Mouse (Mus musculus): ENCODE results near the gene Coq10a. TPM values are rescaled to one million over a fixed set of nuclear protein-coding genes. Genes with fewer than 3 reads are reported as not detected.
"Not testable (repeated sequence)": the region's sequence is repeated elsewhere in the genome, so short reads cannot be mapped to it uniquely, and the experiment has no call there.

Gene Coq10a
- polyA plus RNA-seq, 1 experiment from 2014 or later = 13.0 TPM

DNA sequence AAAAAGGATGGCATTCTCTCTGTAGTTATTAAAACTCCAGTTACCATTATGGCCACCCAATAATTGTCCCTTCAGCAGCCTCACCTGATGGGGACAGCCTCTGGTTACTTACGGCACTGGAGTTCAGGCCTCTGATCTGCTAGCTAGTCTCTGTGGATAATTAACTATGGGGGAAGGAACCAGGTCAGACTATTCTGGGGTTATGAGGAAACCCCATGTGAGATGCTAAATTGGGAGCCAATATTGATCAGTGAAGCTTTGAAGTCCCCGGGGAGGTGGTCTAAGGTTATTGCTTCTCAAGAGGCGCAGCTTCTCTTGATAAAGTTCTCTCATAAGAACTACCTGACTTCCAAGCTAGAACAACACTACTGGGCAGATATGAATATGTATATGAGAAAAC is 32.6 kb downstream of the Coq10a start:
- Histone ChIP-seq H3K27ac (ENCODE audit: low read length) (no peak overlapping the region), H3K4me1 (ENCODE audit: control insufficient read depth, insufficient read depth, low read length) (peaks cover 14% of the 10 kb centered on the region), H3K4me2 (replicated peaks; ENCODE audit: low read depth, low read length) (no peak overlapping the region), H3K9ac (replicated peaks; ENCODE audit: low read depth, low read length) (no peak overlapping the region), H3K4me3 (ENCODE audit: low read depth, low read length) (no peak overlapping the region), H3K36me3 (ENCODE audit: control insufficient read depth, insufficient read depth, low read length) (no peaks in the 10 kb centered on the region), H3K27me3 (ENCODE audit: control insufficient read depth, insufficient read depth, low read length) (no peaks in the 10 kb centered on the region), H3K9me3 (ENCODE audit: control insufficient read depth, low read depth, low read length) (no peaks in the 10 kb centered on the region)
- WGBS = 94% methylated on average over 3 of the region's 3 CpGs
- ATAC-seq (ENCODE audit: insufficient number of reproducible peaks, insufficient read depth, low FRiP score, low read depth) = no peak

DNA sequence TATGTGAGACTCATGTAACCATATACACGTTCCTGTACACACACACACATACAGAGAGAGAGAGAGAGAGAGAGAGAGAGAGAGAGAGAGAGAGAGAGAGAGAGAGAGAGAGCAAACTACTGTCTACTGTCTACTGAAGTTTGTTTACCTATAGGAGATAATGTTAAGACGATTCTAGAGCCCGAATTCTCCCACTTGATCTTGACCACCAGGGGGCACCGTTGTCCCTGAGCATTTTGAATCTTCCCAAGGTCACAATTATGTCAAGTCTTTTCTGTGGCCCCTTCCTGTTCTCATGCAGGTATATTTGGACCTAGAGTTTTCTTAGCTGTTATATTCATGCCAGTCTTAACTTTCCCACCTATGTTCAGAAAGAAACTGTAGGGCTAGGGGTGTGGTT is 33.2 kb downstream of the Coq10a start:
- no peak for ATAC-seq (ENCODE audit: insufficient number of reproducible peaks, insufficient read depth, low FRiP score, low read depth)
- WGBS = under 1% methylated on average over 4 of the region's 4 CpGs
- Histone ChIP-seq H3K4me2 (replicated peaks; ENCODE audit: low read depth, low read length) (no peak overlapping the region), H3K27me3 (ENCODE audit: control insufficient read depth, insufficient read depth, low read length) (no peaks in the 10 kb centered on the region), H3K9ac (replicated peaks; ENCODE audit: low read depth, low read length) (no peak overlapping the region), H3K4me3 (ENCODE audit: low read depth, low read length) (no peak overlapping the region), H3K27ac (ENCODE audit: low read length) (no peak overlapping the region), H3K9me3 (ENCODE audit: control insufficient read depth, low read depth, low read length) (no peaks in the 10 kb centered on the region), H3K4me1 (ENCODE audit: control insufficient read depth, insufficient read depth, low read length) (peaks cover 14% of the 10 kb centered on the region), H3K36me3 (ENCODE audit: control insufficient read depth, insufficient read depth, low read length) (no peaks in the 10 kb centered on the region)

DNA sequence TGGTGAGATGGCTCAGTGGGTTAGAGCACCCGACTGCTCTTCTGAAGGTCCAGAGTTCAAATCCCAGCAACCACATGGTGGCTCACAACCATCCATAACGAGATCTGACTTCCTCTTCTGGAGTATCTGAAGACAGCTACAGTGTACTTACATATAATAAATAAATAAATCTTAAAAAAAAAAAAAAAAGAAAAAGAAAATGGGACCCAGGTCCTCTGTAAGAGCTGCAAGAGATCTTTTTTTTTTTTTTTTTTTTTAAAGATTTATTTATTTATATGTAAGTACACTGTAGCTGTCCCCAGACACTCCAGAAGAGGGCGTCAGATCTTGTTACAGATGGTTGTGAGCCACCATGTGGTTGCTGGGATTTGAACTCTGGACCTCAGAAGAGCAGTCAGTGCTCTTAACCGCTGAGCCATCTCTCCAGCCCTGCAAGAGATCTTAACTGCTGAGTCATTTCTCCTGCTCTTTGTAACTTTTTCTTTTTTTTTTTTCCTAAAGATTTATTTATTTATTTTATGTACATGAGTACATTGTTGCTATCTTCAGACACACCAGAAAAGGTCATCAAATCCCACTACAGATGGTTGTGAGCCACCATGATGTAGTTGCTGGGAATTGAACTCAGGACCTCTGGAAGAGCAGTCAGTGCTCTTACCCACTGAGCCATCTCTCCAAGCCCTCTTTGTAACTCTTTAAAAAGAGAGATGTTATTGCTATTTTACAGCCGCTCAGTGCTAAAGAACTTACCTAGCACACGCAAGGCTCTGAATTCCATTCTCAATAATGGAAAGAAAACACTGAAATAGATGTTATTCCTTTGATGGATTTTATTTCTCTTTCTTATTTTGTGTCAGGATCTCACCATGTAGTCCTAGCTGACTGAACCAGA is 36.2 kb downstream of the Coq10a start:
- H3K36me3 ChIP-seq (ENCODE audit: control insufficient read depth, insufficient read depth, low read length); ATAC-seq (ENCODE audit: insufficient number of reproducible peaks, insufficient read depth, low FRiP score, low read depth): not testable (repeated sequence)

DNA sequence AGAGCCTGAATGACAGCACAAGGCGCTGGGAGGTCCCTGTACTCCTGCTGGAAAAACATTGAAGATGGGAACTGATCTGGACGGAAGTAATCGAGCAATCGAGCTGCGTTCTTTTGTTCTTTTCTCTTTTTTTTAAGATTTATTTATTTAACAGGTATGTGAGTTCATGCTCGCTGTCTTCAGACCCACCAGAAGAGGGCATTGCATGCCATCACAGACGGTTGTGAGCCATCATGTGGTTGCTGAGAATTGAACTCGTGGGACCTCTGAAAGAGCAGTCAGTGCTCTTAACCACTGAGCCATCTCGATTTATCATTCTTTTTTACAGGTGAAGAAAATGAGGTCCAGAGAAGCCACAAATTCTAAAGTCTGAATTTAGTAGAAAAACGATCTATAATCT is 41.2 kb downstream of the Coq10a start:
- peaks cover 8% of the 10 kb centered on the region; the same call in 1 of the 2 replicates for H3K4me1 ChIP-seq (ENCODE audit: control insufficient read depth, insufficient read depth, low read length)
- no peaks in the 10 kb centered on the region for H3K9me3 ChIP-seq (ENCODE audit: control insufficient read depth, low read depth, low read length)
- no peak overlapping the region for H3K9ac ChIP-seq (replicated peaks; ENCODE audit: low read depth, low read length)
- no peak overlapping the region for H3K4me3 ChIP-seq (ENCODE audit: low read depth, low read length)
- WGBS = 88% methylated on average over 10 of the region's 10 CpGs
- peaks cover 38% of the 10 kb centered on the region for H3K36me3 ChIP-seq (ENCODE audit: control insufficient read depth, insufficient read depth, low read length)
- no peak overlapping the region for H3K27ac ChIP-seq (ENCODE audit: low read length)
- no peak for ATAC-seq (ENCODE audit: insufficient number of reproducible peaks, insufficient read depth, low FRiP score, low read depth)
- H3K4me2 ChIP-seq (replicated peaks; ENCODE audit: low read depth, low read length) = no peak overlapping the region
- no peaks in the 10 kb centered on the region for H3K27me3 ChIP-seq (ENCODE audit: control insufficient read depth, insufficient read depth, low read length)

More for the DNA sequence above, 36.2 kb downstream of the Coq10a start:
- H3K4me2 ChIP-seq (replicated peaks; ENCODE audit: low read depth, low read length); H3K4me3 ChIP-seq (ENCODE audit: low read depth, low read length); H3K9me3 ChIP-seq (ENCODE audit: control insufficient read depth, low read depth, low read length); H3K4me1 ChIP-seq (ENCODE audit: control insufficient read depth, insufficient read depth, low read length); H3K27me3 ChIP-seq (ENCODE audit: control insufficient read depth, insufficient read depth, low read length); H3K27ac ChIP-seq (ENCODE audit: low read length); H3K9ac ChIP-seq (replicated peaks; ENCODE audit: low read depth, low read length): not testable (repeated sequence)
- 79% methylated on average over 6 of the region's 6 CpGs for WGBS

DNA sequence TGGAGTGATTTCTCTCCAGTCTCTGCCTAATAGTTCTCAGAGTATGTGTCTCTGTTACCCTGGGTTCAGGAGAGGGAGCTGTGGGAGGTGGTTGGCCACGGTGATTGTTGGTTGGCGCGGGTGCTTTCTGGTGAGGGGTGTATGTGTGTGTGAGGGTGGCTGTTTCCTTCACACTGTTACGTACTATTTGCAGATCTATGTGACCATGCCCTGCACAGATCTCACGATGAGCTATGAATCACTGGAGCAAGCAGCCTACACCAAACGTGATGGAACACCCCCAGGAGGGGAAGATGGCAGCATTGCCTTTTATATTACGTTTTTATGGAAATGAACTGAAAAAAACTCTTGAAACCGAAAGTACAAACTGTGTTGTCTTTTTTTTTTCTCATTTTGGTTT is 42.0 kb downstream of the Coq10a start:
- H3K27ac ChIP-seq (ENCODE audit: low read length) = no peak overlapping the region
- peaks cover 8% of the 10 kb centered on the region; the same call in 1 of the 2 replicates for H3K4me1 ChIP-seq (ENCODE audit: control insufficient read depth, insufficient read depth, low read length)
- WGBS = 96% methylated on average over 8 of the region's 8 CpGs
- ATAC-seq (ENCODE audit: insufficient number of reproducible peaks, insufficient read depth, low FRiP score, low read depth) = no peak
- H3K36me3 ChIP-seq (ENCODE audit: control insufficient read depth, insufficient read depth, low read length) = peaks cover 38% of the 10 kb centered on the region
- no peak overlapping the region for H3K4me2 ChIP-seq (replicated peaks; ENCODE audit: low read depth, low read length)
- no peak overlapping the region for H3K9ac ChIP-seq (replicated peaks; ENCODE audit: low read depth, low read length)
- no peaks in the 10 kb centered on the region for H3K27me3 ChIP-seq (ENCODE audit: control insufficient read depth, insufficient read depth, low read length)
- H3K4me3 ChIP-seq (ENCODE audit: low read depth, low read length) = no peak overlapping the region
- no peaks in the 10 kb centered on the region for H3K9me3 ChIP-seq (ENCODE audit: control insufficient read depth, low read depth, low read length)

DNA sequence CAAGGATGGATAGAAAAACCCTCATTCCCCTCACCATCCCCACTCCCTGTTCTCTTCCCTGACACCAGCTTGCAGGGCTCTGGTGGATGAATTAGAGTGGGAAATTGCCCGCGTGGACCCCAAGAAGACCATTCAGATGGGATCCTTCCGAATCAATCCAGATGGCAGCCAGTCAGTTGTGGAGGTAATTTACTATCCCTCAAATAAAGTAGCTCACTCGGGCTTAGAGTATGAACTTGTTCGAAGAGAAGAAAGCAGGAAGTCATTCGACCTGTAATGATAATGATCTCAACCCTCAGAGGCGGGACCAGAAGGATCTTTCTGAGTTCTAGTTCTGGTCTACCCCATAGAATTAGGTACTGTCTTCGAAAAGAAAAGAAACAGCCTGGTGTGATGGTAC is 45.3 kb downstream of the Coq10a start:
- Histone ChIP-seq H3K27me3 (ENCODE audit: control insufficient read depth, insufficient read depth, low read length) (no peaks in the 10 kb centered on the region), H3K4me2 (replicated peaks; ENCODE audit: low read depth, low read length) (peak overlapping the region; percentile 87), H3K27ac (ENCODE audit: low read length) (peak overlapping the region; percentile 97; the same call in 1 of the 2 replicates), H3K36me3 (ENCODE audit: control insufficient read depth, insufficient read depth, low read length) (peaks cover 51% of the 10 kb centered on the region), H3K4me3 (ENCODE audit: low read depth, low read length) (peak overlapping the region; percentile 93), H3K4me1 (ENCODE audit: control insufficient read depth, insufficient read depth, low read length) (peaks cover 8% of the 10 kb centered on the region; the same call in 1 of the 2 replicates), H3K9ac (replicated peaks; ENCODE audit: low read depth, low read length) (peak overlapping the region; percentile 97), H3K9me3 (ENCODE audit: control insufficient read depth, low read depth, low read length) (no peaks in the 10 kb centered on the region)
- 65% methylated on average over 8 of the region's 8 CpGs for WGBS
- no peak for ATAC-seq (ENCODE audit: insufficient number of reproducible peaks, insufficient read depth, low FRiP score, low read depth)

DNA sequence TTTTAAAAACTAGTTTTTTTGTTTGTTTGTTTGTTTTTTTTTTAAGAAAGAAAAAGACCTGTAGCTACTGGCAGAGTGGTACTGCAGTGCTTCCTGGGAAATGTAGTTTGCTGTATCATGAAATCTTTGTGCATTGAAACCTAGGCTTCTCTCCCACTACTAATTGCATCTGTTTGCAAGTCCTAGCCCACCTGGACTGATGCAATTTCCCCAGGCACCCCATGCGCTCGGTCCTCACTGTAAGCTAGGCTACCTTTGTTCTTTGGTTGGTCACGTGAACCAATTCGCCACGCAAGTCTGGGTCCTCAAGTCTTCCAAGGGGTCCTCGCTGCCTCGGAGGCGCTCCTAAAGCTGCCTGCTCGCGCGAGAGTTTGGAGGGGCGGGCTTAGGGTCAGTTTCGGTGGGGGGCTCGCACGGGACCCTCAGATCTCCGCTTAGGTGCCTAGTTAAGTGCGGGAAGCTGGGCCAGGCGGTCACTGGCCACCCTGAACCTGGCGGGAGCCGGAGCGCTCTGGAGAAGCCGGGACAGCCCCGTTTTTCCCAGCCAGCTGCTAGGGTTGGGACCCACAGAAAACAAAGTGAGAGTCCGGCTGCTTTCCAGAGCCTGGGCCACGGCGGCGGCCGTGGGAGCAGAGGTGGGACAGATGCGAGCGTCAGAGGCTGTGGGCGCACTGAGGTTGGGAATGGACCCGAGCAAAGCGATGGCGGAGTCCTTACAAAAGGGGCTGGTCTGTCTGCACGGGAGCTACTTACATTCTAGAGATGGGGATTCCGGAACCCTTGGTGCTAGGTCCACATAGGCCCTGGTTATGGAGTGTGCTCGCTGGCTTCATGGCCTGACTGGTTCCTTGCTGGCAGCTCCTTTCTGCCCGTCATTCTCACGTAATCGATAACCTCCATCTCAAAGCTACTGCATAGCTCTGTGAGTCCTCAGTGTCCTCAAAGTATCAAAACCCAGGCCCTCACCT is 46.4 kb downstream of the Coq10a start, which contains the start of gene Cnpy2:
Gene Cnpy2 (plus strand): TSS at position 319 of the 968 bp plus-strand sequence.
- Histone ChIP-seq H3K4me1 (ENCODE audit: control insufficient read depth, insufficient read depth, low read length) (peaks cover 8% of the 10 kb centered on the region; the same call in 1 of the 2 replicates), H3K27ac (ENCODE audit: low read length) (peak within 1 kb of the TSS; percentile 97), H3K36me3 (ENCODE audit: control insufficient read depth, insufficient read depth, low read length) (peaks cover 50% of the 10 kb centered on the region), H3K9ac (replicated peaks; ENCODE audit: low read depth, low read length) (peak within 1 kb of the TSS; percentile 97), H3K4me2 (replicated peaks; ENCODE audit: low read depth, low read length) (peak within 1 kb of the TSS; percentile 87), H3K4me3 (ENCODE audit: low read depth, low read length) (peak within 1 kb of the TSS; percentile 93), H3K27me3 (ENCODE audit: control insufficient read depth, insufficient read depth, low read length) (no peaks in the 10 kb centered on the region), H3K9me3 (ENCODE audit: control insufficient read depth, low read depth, low read length) (no peaks in the 10 kb centered on the region)
- under 1% methylated on average over 40 of the region's 40 CpGs for WGBS
- peak; percentile 93 for ATAC-seq (ENCODE audit: insufficient number of reproducible peaks, insufficient read depth, low FRiP score, low read depth)

DNA sequence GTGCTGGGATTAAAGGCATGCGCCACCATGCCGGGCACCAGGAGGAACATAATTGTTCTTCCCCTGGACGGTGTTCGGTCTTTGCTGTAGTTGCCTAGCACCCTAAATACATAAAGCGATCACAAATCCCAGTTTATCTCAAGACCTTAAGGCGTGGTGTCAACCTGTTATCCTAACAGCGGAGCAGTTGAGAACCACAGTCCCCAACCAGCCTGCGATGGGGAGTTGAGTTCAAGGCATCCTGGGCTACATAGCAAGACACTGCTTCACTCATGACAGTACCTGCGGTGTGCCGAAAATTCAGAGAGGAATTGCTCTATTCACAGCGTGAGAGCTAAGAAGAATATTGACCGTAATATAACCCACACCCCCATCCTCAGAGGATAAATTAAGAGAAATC is 47.2 kb downstream of the Coq10a start:
- Histone ChIP-seq H3K27me3 (ENCODE audit: control insufficient read depth, insufficient read depth, low read length) (no peaks in the 10 kb centered on the region), H3K9ac (replicated peaks; ENCODE audit: low read depth, low read length) (peak overlapping the region; percentile 97; the same call in 1 of the 2 replicates), H3K4me1 (ENCODE audit: control insufficient read depth, insufficient read depth, low read length) (peaks cover 8% of the 10 kb centered on the region; the same call in 1 of the 2 replicates), H3K9me3 (ENCODE audit: control insufficient read depth, low read depth, low read length) (no peaks in the 10 kb centered on the region), H3K36me3 (ENCODE audit: control insufficient read depth, insufficient read depth, low read length) (peaks cover 49% of the 10 kb centered on the region), H3K4me3 (ENCODE audit: low read depth, low read length) (peak overlapping the region; percentile 93), H3K27ac (ENCODE audit: low read length) (no peak overlapping the region), H3K4me2 (replicated peaks; ENCODE audit: low read depth, low read length) (peak overlapping the region; percentile 87)
- 48% methylated on average over 12 of the region's 12 CpGs for whole genome bisulfite sequencing
- ATAC-seq (ENCODE audit: insufficient number of reproducible peaks, insufficient read depth, low FRiP score, low read depth) = no peak
